Mouse (Mus musculus) heart, embryonic 10.5 days (tissue): ENCODE measurements around the gene Sdha. TPM values are rescaled to one million over a fixed set of nuclear protein-coding genes. Genes with fewer than 3 reads are reported as not detected.

Experiments
- DNase-seq: peaks from one replicate; pipeline ENCODE4 v3.0.0-alpha.2; 2017; ENCODE audit warnings: low spot score
- H3K27ac ChIP-seq: fragments of 300-500 bp; sonication (generic); 2 replicates; pipeline ENCODE4 v1.5.1; 2016; ENCODE audit warnings: mild to moderate bottlenecking
- H3K27me3 ChIP-seq: fragments of 300-500 bp; sonication (generic); 2 replicates; pipeline ENCODE4 v1.6.1; 2016; ENCODE audit warnings: mild to moderate bottlenecking; ENCODE audit not compliant: poor library complexity, insufficient read depth, severe bottlenecking
- H3K36me3 ChIP-seq: fragments of 300-500 bp; sonication (generic); 2 replicates; pipeline ENCODE4 v1.6.1; 2016; ENCODE audit warnings: mild to moderate bottlenecking, moderate library complexity
- H3K4me1 ChIP-seq: fragments of 300-500 bp; sonication (generic); 2 replicates; pipeline ENCODE4 v1.6.1; 2016; ENCODE audit warnings: mild to moderate bottlenecking
- H3K4me3 ChIP-seq: fragments of 300-500 bp; sonication (generic); 2 replicates; pipeline ENCODE4 v1.5.1; 2016; ENCODE audit warnings: mild to moderate bottlenecking, moderate library complexity
- H3K9me3 ChIP-seq: fragments of 300-500 bp; sonication (generic); 2 replicates; pipeline ENCODE4 v1.6.1; 2016; ENCODE audit warnings: mild to moderate bottlenecking, moderate library complexity
- WGBS: fragments of 180-500 bp; shearing (Covaris S2); methylation state at CpG from one replicate; pipeline ENCODE4 v1.1.7; 2016; 5-methylcytosine and 5-hydroxymethylcytosine counted together
- polyA plus RNA-seq: library from polyadenylated mRNA; unstranded; fragments of >200 nt; fragmentation: Nextera tagmentation; extraction: Ambion mirVana; gene quantifications from 2 replicates; pipeline ENCODE4 v1.2.1, GENCODE M21; 2016

Sdha gene
- polyA plus RNA-seq, 1 experiment from 2014 or later, result 345 TPM

GRCm38 (mm10) chr13:74350435-74350906 is 391 bp upstream of the Sdha start:
- H3K4me3 ChIP-seq, result peak overlapping the region; percentile 77
- no peak for DNase-seq
- peaks cover 15% of the 10 kb centered on the region for H3K4me1 ChIP-seq
- H3K36me3 ChIP-seq, result peaks cover 23% of the 10 kb centered on the region
- H3K27ac ChIP-seq, result peak overlapping the region; percentile 99
- H3K27me3 ChIP-seq, result no peaks in the 10 kb centered on the region
- under 1% methylated on average over 15 of the region's 15 CpGs for WGBS
- no peaks in the 10 kb centered on the region for H3K9me3 ChIP-seq

GRCm38 (mm10) chr13:74341036-74341435 is 9.0 kb downstream of the Sdha start:
- H3K9me3 ChIP-seq, result no peaks in the 10 kb centered on the region
- no peak overlapping the region for H3K27ac ChIP-seq
- H3K4me3 ChIP-seq, result no peak overlapping the region
- DNase-seq, result no peak
- peaks cover 84% of the 10 kb centered on the region for H3K36me3 ChIP-seq
- H3K4me1 ChIP-seq, result no peaks in the 10 kb centered on the region
- H3K27me3 ChIP-seq, result no peaks in the 10 kb centered on the region
- WGBS, result 47% methylated on average over 3 of the region's 3 CpGs

- H3K27ac ChIP-seq, result no peak overlapping the region
- H3K36me3 ChIP-seq, result peaks cover 86% of the 10 kb centered on the region
- H3K27me3 ChIP-seq, result no peaks in the 10 kb centered on the region
- no peak overlapping the region for H3K4me3 ChIP-seq
- no peaks in the 10 kb centered on the region for H3K4me1 ChIP-seq
- H3K9me3 ChIP-seq, result no peaks in the 10 kb centered on the region
- DNase-seq, result no peak
Measured at GRCm38 (mm10) chr13:74329321-74329720, 20.8 kb downstream of the Sdha start.

- Histone ChIP-seq H3K27ac (peak within 1 kb of the TSS; percentile 89), H3K4me3 (peak within 1 kb of the TSS; percentile 87)
Measured at GRCm38 (mm10) chr13:74317170-74317849, 32.8 kb downstream of the Sdha start, which contains the start of gene Pdcd6. Gene Pdcd6 (minus strand): TSS chr13:74317580.

GRCm38 (mm10) chr13:74316789-74317169 is 33.3 kb downstream of the Sdha start:
- WGBS, result 4% methylated on average over 15 of the region's 15 CpGs
- H3K27me3 ChIP-seq, result no peaks in the 10 kb centered on the region
- peak overlapping the region; percentile 87 for H3K4me3 ChIP-seq
- H3K27ac ChIP-seq, result peak overlapping the region; percentile 89
- peaks cover 11% of the 10 kb centered on the region for H3K4me1 ChIP-seq
- peaks cover 26% of the 10 kb centered on the region for H3K36me3 ChIP-seq
- no peak for DNase-seq
- no peaks in the 10 kb centered on the region for H3K9me3 ChIP-seq

More at GRCm38 (mm10) chr13:74317170-74317849, 32.8 kb downstream of the Sdha start, which contains the start of gene Pdcd6:
- DNase-seq, result peak; percentile 99
- Histone ChIP-seq H3K27me3 (no peaks in the 10 kb centered on the region), H3K4me1 (peaks cover 11% of the 10 kb centered on the region), H3K36me3 (peaks cover 31% of the 10 kb centered on the region), H3K9me3 (no peaks in the 10 kb centered on the region)
- WGBS, result 1% methylated on average over 36 of the region's 36 CpGs

GRCm38 (mm10) chr13:74316386-74316785 is 33.7 kb downstream of the Sdha start:
- Histone ChIP-seq H3K4me1 (peaks cover 11% of the 10 kb centered on the region), H3K27me3 (no peaks in the 10 kb centered on the region), H3K36me3 (peaks cover 22% of the 10 kb centered on the region), H3K4me3 (peak overlapping the region; percentile 87), H3K9me3 (no peaks in the 10 kb centered on the region), H3K27ac (no peak overlapping the region; the same call in 1 of the 2 replicates)
- WGBS, result 31% methylated on average over 4 of the region's 4 CpGs
- no peak for DNase-seq

GRCm38 (mm10) chr13:74314616-74315015 is 35.5 kb downstream of the Sdha start:
- H3K4me1 ChIP-seq, result peaks cover 11% of the 10 kb centered on the region
- no peak for DNase-seq
- 97% methylated on average over 3 of the region's 3 CpGs for WGBS
- no peak overlapping the region for H3K27ac ChIP-seq
- no peak overlapping the region for H3K4me3 ChIP-seq
- peaks cover 21% of the 10 kb centered on the region for H3K36me3 ChIP-seq
- H3K9me3 ChIP-seq, result no peaks in the 10 kb centered on the region
- no peaks in the 10 kb centered on the region for H3K27me3 ChIP-seq

- 94% methylated on average over 1 of the region's 1 CpGs for WGBS
- no peaks in the 10 kb centered on the region for H3K4me1 ChIP-seq
- DNase-seq, result no peak
- peaks cover 82% of the 10 kb centered on the region for H3K36me3 ChIP-seq
- H3K27me3 ChIP-seq, result no peaks in the 10 kb centered on the region
- H3K9me3 ChIP-seq, result no peaks in the 10 kb centered on the region
- H3K27ac ChIP-seq, result no peak overlapping the region
- H3K4me3 ChIP-seq, result no peak overlapping the region
Measured at GRCm38 (mm10) chr13:74305780-74306179, 44.3 kb downstream of the Sdha start.

GRCm38 (mm10) chr13:74305380-74305779 is 44.7 kb downstream of the Sdha start:
- Histone ChIP-seq H3K4me3 (no peak overlapping the region), H3K36me3 (peaks cover 78% of the 10 kb centered on the region), H3K4me1 (no peaks in the 10 kb centered on the region), H3K9me3 (no peaks in the 10 kb centered on the region), H3K27me3 (no peaks in the 10 kb centered on the region), H3K27ac (no peak overlapping the region)
- 86% methylated on average over 6 of the region's 6 CpGs for WGBS
- no peak for DNase-seq

- H3K36me3 ChIP-seq, result peaks cover 51% of the 10 kb centered on the region
- 83% methylated on average over 10 of the region's 10 CpGs for WGBS
Measured at GRCm38 (mm10) chr13:74302050-74303037, 47.7 kb downstream of the Sdha start.

GRCm38 (mm10) chr13:74301607-74301984 is 48.5 kb downstream of the Sdha start:
- Histone ChIP-seq H3K9me3 (no peaks in the 10 kb centered on the region), H3K27me3 (no peaks in the 10 kb centered on the region), H3K4me3 (no peak overlapping the region), H3K36me3 (peaks cover 44% of the 10 kb centered on the region), H3K4me1 (no peaks in the 10 kb centered on the region), H3K27ac (no peak overlapping the region)
- 71% methylated on average over 6 of the region's 6 CpGs for WGBS
- no peak for DNase-seq

More at GRCm38 (mm10) chr13:74302050-74303037, 47.7 kb downstream of the Sdha start:
- DNase-seq, result no peak
- H3K4me1 ChIP-seq, result no peaks in the 10 kb centered on the region
- no peak overlapping the region for H3K27ac ChIP-seq
- no peaks in the 10 kb centered on the region for H3K9me3 ChIP-seq
- no peaks in the 10 kb centered on the region for H3K27me3 ChIP-seq
- no peak overlapping the region for H3K4me3 ChIP-seq

GRCm38 (mm10) chr13:74300925-74301606 is 49.0 kb downstream of the Sdha start:
- no peaks in the 10 kb centered on the region for H3K9me3 ChIP-seq
- H3K36me3 ChIP-seq, result peaks cover 39% of the 10 kb centered on the region
- DNase-seq, result peak; percentile 83
- H3K27me3 ChIP-seq, result no peaks in the 10 kb centered on the region
- H3K4me1 ChIP-seq, result no peaks in the 10 kb centered on the region
- WGBS, result 41% methylated on average over 4 of the region's 4 CpGs
- no peak overlapping the region for H3K4me3 ChIP-seq
- H3K27ac ChIP-seq, result no peak overlapping the region
